Mouse (Mus musculus): ENCODE results near the gene Polr3h. TPM values are rescaled to one million over a fixed set of nuclear protein-coding genes. Genes with fewer than 3 reads are reported as not detected.

The Polr3h gene
- polyA plus RNA-seq, 1 experiment from 2014 or later, result 92.0 TPM

- ATAC-seq (ENCODE audit: low FRiP score, low read depth), result no peak
- Histone ChIP-seq H3K4me2 (no peak overlapping the region), H3K4me3 (no peak overlapping the region), H3K27me3 (no peaks in the 10 kb centered on the region), H3K36me3 (no peaks in the 10 kb centered on the region), H3K4me1 (replicated peaks) (peaks cover 36% of the 10 kb centered on the region), H3K9ac (no peak overlapping the region), H3K9me3 (no peaks in the 10 kb centered on the region), H3K27ac (replicated peaks) (peak overlapping the region; percentile 86)
- 43% methylated on average over 11 of the region's 11 CpGs for WGBS
These were observed 2.2 kb upstream of the Polr3h start for GRCm38 (mm10) chr15:81928277-81928676.

- no peak for ATAC-seq (ENCODE audit: low FRiP score, low read depth)
- 38% methylated on average over 4 of the region's 4 CpGs for WGBS
- no peak overlapping the region for H3K4me3 ChIP-seq
These were observed 1.7 kb upstream of the Polr3h start for GRCm38 (mm10) chr15:81927741-81928140.

GRCm38 (mm10) chr15:81926446-81926822 lies 394 bp upstream of the Polr3h start:
- peak overlapping the region; percentile 83 for H3K4me2 ChIP-seq
- WGBS, result 30% methylated on average over 9 of the region's 9 CpGs
- peak overlapping the region; percentile 62 for H3K4me3 ChIP-seq
- H3K4me1 ChIP-seq (replicated peaks), result peaks cover 39% of the 10 kb centered on the region
- peak overlapping the region; percentile 86 for H3K27ac ChIP-seq (replicated peaks)
- no peaks in the 10 kb centered on the region for H3K36me3 ChIP-seq
- H3K27me3 ChIP-seq, result no peaks in the 10 kb centered on the region
- no peaks in the 10 kb centered on the region for H3K9me3 ChIP-seq
- ATAC-seq (ENCODE audit: low FRiP score, low read depth), result no peak
- no peak overlapping the region for H3K9ac ChIP-seq

More at GRCm38 (mm10) chr15:81927741-81928140, 1.7 kb upstream of the Polr3h start:
- no peak overlapping the region for H3K4me2 ChIP-seq
- no peaks in the 10 kb centered on the region for H3K36me3 ChIP-seq
- H3K9me3 ChIP-seq, result no peaks in the 10 kb centered on the region
- peak overlapping the region; percentile 86 for H3K27ac ChIP-seq (replicated peaks)
- H3K27me3 ChIP-seq, result no peaks in the 10 kb centered on the region
- peaks cover 33% of the 10 kb centered on the region for H3K4me1 ChIP-seq (replicated peaks)
- H3K9ac ChIP-seq, result no peak overlapping the region

- Histone ChIP-seq H3K27ac (replicated peaks) (no peak overlapping the region), H3K4me1 (replicated peaks) (peaks cover 39% of the 10 kb centered on the region), H3K27me3 (no peaks in the 10 kb centered on the region), H3K9me3 (no peaks in the 10 kb centered on the region), H3K36me3 (no peaks in the 10 kb centered on the region), H3K4me2 (peak overlapping the region; percentile 83), H3K9ac (peak overlapping the region; percentile 59; the same call in 1 of the 2 replicates), H3K4me3 (peak overlapping the region; percentile 62)
- no peak for ATAC-seq (ENCODE audit: low FRiP score, low read depth)
- WGBS, result 85% methylated on average over 11 of the region's 11 CpGs
These were observed 1.1 kb downstream of the Polr3h start for GRCm38 (mm10) chr15:81924933-81925332.

- Histone ChIP-seq H3K9ac (no peak overlapping the region), H3K4me2 (no peak overlapping the region), H3K4me3 (no peak overlapping the region), H3K27ac (replicated peaks) (peak overlapping the region; percentile 43), H3K36me3 (peaks cover 1% of the 10 kb centered on the region), H3K27me3 (no peaks in the 10 kb centered on the region), H3K4me1 (replicated peaks) (peaks cover 41% of the 10 kb centered on the region), H3K9me3 (no peaks in the 10 kb centered on the region)
- no peak for ATAC-seq (ENCODE audit: low FRiP score, low read depth)
- WGBS, result 71% methylated on average over 5 of the region's 5 CpGs
These were observed 4.8 kb downstream of the Polr3h start for GRCm38 (mm10) chr15:81921255-81921654.

GRCm38 (mm10) chr15:81920546-81921217 lies 5.4 kb downstream of the Polr3h start:
- WGBS, result 74% methylated on average over 10 of the region's 10 CpGs
- peak; percentile 59 for ATAC-seq (ENCODE audit: low FRiP score, low read depth)
- Histone ChIP-seq H3K36me3 (peaks cover 7% of the 10 kb centered on the region), H3K9ac (no peak overlapping the region), H3K27me3 (no peaks in the 10 kb centered on the region), H3K4me1 (replicated peaks) (peaks cover 41% of the 10 kb centered on the region), H3K4me2 (no peak overlapping the region), H3K4me3 (no peak overlapping the region), H3K9me3 (no peaks in the 10 kb centered on the region), H3K27ac (replicated peaks) (peak overlapping the region; percentile 43)

GRCm38 (mm10) chr15:81919062-81919461 lies 7.0 kb downstream of the Polr3h start:
- Histone ChIP-seq H3K4me2 (no peak overlapping the region), H3K9me3 (no peaks in the 10 kb centered on the region), H3K4me3 (no peak overlapping the region), H3K9ac (no peak overlapping the region), H3K27me3 (no peaks in the 10 kb centered on the region), H3K4me1 (replicated peaks) (peaks cover 25% of the 10 kb centered on the region), H3K36me3 (peaks cover 23% of the 10 kb centered on the region), H3K27ac (replicated peaks) (no peak overlapping the region)
- WGBS, result 84% methylated on average over 5 of the region's 5 CpGs
- ATAC-seq (ENCODE audit: low FRiP score, low read depth), result no peak

- Histone ChIP-seq H3K9ac (no peak overlapping the region), H3K27ac (replicated peaks) (no peak overlapping the region), H3K4me1 (replicated peaks) (0 out of 2 replicates have a peak, but pooled peaks cover 15% of the 10 kb centered on the region), H3K36me3 (peaks cover 35% of the 10 kb centered on the region), H3K4me3 (no peak overlapping the region), H3K9me3 (no peaks in the 10 kb centered on the region), H3K4me2 (no peak overlapping the region), H3K27me3 (no peaks in the 10 kb centered on the region)
- ATAC-seq (ENCODE audit: low FRiP score, low read depth), result no peak
- WGBS, result 60% methylated on average over 6 of the region's 6 CpGs
These were observed 8.2 kb downstream of the Polr3h start for GRCm38 (mm10) chr15:81917621-81918463.

- Histone ChIP-seq H3K27ac (replicated peaks) (no peak overlapping the region), H3K9me3 (no peaks in the 10 kb centered on the region), H3K4me1 (replicated peaks) (0 out of 2 replicates have a peak, but pooled peaks cover 11% of the 10 kb centered on the region), H3K4me2 (no peak overlapping the region), H3K36me3 (peaks cover 41% of the 10 kb centered on the region), H3K9ac (no peak overlapping the region), H3K27me3 (no peaks in the 10 kb centered on the region), H3K4me3 (no peak overlapping the region)
- 87% methylated on average over 12 of the region's 12 CpGs for WGBS
- ATAC-seq (ENCODE audit: low FRiP score, low read depth), result no peak
These were observed 8.8 kb downstream of the Polr3h start for GRCm38 (mm10) chr15:81917201-81917600.

- peaks cover 56% of the 10 kb centered on the region for H3K36me3 ChIP-seq
- H3K9me3 ChIP-seq, result no peaks in the 10 kb centered on the region
- H3K27ac ChIP-seq (replicated peaks), result no peak overlapping the region
- H3K9ac ChIP-seq, result no peak overlapping the region
- H3K4me1 ChIP-seq (replicated peaks), result 0 out of 2 replicates have a peak, but pooled peaks cover 7% of the 10 kb centered on the region
- no peaks in the 10 kb centered on the region for H3K27me3 ChIP-seq
- H3K4me3 ChIP-seq, result no peak overlapping the region
- 85% methylated on average over 5 of the region's 5 CpGs for WGBS
- no peak overlapping the region for H3K4me2 ChIP-seq
- ATAC-seq (ENCODE audit: low FRiP score, low read depth), result no peak
These were observed 10.4 kb downstream of the Polr3h start for GRCm38 (mm10) chr15:81915663-81916062.

GRCm38 (mm10) chr15:81914668-81915067 lies 11.4 kb downstream of the Polr3h start:
- 93% methylated on average over 5 of the region's 5 CpGs for WGBS
- no peak overlapping the region for H3K4me2 ChIP-seq
- peaks cover 64% of the 10 kb centered on the region for H3K36me3 ChIP-seq

GRCm38 (mm10) chr15:81912498-81912897 lies 13.5 kb downstream of the Polr3h start:
- ATAC-seq (ENCODE audit: low FRiP score, low read depth), result no peak
- Histone ChIP-seq H3K4me3 (no peak overlapping the region), H3K36me3 (peaks cover 83% of the 10 kb centered on the region), H3K9me3 (no peaks in the 10 kb centered on the region), H3K9ac (no peak overlapping the region), H3K27ac (replicated peaks) (no peak overlapping the region), H3K4me2 (no peak overlapping the region), H3K4me1 (replicated peaks) (no peaks in the 10 kb centered on the region), H3K27me3 (no peaks in the 10 kb centered on the region)
- 80% methylated on average over 2 of the region's 2 CpGs for WGBS

More at GRCm38 (mm10) chr15:81914668-81915067, 11.4 kb downstream of the Polr3h start:
- ATAC-seq (ENCODE audit: low FRiP score, low read depth), result no peak
- Histone ChIP-seq H3K4me1 (replicated peaks) (0 out of 2 replicates have a peak, but pooled peaks cover 7% of the 10 kb centered on the region), H3K27me3 (no peaks in the 10 kb centered on the region), H3K9me3 (no peaks in the 10 kb centered on the region), H3K27ac (replicated peaks) (no peak overlapping the region), H3K9ac (no peak overlapping the region), H3K4me3 (no peak overlapping the region)
